Mouse (Mus musculus) kidney, adult 18-20 months (tissue): ENCODE results near the gene Tjap1.
A peak's percentile ranks its signal among the peaks of the same experiment; 100 is the strongest.

Source experiments
- DNase-seq: peaks from one replicate; pipeline ENCODE4 v3.0.0; 2021

Tjap1 gene

DNA sequence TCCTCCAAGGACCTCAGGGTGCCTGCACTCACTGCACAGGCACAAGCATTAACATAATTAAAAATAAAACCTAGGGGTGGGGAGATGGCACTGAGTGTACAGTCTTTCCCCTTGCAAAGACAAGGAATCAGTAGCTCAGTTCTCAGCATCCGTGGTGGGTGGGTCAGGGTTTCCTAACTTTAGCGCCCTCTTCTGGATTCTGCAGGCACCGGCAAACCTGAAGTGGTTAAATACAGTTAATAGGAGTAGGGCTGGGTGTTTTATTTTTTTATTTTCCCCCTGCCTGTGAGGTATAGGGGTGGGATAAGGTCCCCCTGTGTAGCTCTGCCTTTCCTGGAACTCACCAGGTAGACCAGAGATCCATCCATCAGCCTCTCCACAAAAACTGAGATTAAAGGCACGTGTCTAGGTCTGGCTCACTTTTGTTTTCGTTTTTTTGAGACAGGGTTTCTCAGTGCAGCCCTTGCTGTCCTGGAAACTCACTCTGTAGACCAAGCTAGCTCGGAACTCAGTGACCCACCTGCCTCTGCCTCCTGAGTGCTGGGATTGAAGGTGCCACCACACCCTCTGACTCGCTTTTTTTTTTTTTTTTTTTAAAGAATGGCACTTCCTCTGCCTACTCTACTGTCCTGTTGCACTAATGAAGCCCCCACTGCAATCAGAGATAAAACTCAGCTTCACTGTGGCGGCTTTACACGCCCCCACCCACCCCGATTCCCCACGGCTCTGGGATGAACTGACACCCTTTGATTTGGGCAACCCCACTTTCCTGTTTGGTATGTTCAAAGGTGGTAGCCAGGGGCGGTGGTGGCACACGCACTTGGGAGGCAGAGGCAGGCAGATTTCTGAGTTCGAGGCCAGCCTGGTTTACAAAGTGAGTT is 30.0 kb downstream of the Tjap1 start:
- DNase-seq = peak; percentile 32

DNA sequence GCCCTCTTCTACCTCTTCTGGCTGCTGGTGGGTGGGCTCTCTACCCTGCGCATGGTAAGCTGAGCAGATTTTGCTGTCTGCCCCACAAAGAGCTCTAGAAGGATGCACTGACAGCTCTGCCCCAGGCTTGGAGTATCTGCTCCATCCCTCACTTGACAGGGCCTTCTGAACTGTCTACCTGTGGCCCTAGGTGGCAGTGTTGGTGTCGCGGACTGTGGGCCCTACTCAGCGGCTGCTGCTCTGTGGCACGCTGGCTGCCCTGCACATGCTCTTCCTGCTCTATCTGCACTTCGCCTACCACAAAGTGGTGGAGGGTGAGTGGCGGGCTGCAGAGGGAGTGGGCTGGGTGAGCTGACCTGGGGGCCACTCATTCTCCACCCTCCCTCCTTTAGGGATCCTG is 31.7 kb downstream of the Tjap1 start:
- DNase-seq = no peak

- DNase-seq = no peak
Observed at GRCm38 (mm10) chr17:46248189-46248522, 34.7 kb downstream of the Tjap1 start.

DNA sequence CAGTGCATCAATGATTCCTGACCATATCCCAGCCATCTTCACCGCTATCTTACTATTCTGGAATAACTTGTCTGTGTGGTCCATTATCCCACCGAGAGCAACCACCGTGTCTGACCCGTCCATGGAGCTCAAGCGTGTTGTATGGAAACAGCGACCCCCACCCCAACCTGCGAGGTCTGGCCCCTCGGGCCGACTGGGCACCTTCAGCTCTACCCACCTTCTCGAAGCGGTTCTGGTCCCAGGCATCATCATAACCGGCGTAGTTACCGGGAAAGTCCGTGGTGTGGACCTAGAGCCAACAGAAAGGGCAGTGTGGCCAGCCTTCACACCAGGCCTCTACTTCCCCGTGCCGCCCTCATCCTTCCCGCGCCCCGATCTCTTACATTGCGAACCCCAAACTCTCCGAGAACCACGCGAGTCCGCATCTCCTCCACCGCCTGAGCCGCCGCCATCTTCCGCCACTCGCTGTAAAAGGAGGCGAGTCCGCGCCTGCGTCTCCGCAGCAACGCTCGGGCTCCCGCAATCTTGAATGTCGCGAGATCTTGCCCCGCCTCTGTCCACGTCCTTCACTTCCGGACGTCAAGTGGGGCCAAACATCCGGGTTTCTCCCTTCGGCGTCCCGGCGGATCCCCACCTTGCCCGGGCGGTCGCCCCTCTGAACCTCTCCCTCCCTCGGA is 35.2 kb downstream of the Tjap1 start, which contains the start of the genes Polr1c and Yipf3:
Gene Polr1c (minus strand): TSS at position 543 of the 677 bp plus-strand sequence.
Gene Yipf3 (plus strand): TSS at position 569 of the 677 bp plus-strand sequence.
- peak; percentile 95 for DNase-seq

DNA sequence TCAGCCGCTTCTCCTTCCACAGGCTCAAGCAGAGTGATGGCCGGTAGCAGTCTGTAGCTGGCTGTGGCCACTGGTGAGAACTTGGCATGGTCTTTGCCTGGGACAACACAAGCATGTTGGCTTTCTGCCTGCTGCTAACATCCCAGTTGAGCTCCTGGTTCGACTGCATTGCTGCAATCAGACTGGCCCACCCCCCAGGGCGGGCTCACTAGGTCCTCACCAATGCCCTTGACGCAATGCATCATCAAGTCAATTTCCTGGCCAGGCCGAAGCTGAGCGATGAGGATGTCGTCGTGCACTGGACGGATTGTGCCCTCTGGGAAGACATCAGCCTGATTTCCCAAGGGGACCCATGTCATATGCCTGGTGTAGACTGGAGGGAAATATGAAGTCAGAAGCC is 38.2 kb downstream of the Tjap1 start:
- DNase-seq = no peak

DNA sequence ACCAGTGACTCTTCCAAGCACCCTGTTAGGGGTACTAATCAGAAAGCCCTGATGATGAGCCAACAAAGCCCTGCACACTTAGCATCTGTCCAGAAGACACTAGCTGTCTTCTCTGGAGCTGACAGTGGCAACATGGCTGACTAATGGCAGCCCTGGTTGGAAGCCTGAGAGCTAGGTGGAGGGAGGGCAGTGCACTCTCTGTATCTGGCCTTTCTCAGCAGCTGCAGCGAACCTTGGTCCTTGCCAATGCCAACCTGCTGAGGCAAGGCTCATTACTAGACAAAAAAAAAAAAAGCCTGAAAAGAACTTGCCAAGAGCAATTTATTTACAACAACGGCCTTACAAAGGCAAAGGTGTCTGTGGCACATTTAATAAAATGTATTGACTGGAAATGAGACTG is 39.2 kb downstream of the Tjap1 start:
- peak; percentile 33 for DNase-seq

GRCm38 (mm10) chr17:46242993-46243392 is 39.8 kb downstream of the Tjap1 start:
- no peak for DNase-seq

DNA sequence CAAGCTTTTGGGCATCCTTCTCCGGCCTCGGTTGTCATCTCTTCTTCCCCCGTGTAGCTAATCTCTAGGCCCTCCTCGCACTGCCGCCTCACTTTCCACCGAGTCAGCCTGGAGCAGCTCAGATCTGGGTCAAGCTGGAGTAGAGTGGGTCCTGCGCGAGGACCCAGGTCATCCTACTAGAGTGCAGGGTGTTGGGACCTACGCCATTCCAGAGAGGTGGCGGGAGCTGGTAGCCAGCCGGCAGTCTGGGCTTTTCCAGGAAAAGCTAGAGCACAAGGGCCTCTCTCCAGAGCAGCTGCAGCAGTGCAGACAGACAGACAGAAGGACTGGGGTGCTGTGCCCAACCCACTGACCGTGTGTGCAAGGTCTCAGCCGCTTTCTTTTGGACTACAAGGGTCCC is 40.6 kb downstream of the Tjap1 start:
- no peak for DNase-seq

DNA sequence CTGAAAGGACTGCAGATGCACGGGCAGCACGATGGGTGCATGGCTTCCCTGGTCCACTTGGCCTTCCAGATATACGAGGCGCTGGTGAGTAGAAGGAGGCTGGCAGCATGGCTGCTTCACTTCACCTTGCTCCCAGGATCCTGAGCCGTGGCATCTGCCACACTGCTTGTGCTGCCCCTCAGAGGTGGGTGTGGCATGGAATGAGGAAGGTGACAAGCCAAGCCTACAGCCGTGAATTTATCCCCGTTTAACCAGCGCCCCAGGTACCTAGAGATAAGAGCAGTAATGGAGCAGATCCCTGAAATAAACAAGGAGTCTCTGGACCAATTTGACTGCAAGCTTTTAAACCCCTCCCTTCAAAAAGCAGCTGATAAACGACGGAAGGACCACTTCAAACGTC is 41.4 kb downstream of the Tjap1 start:
- no peak for DNase-seq

DNA sequence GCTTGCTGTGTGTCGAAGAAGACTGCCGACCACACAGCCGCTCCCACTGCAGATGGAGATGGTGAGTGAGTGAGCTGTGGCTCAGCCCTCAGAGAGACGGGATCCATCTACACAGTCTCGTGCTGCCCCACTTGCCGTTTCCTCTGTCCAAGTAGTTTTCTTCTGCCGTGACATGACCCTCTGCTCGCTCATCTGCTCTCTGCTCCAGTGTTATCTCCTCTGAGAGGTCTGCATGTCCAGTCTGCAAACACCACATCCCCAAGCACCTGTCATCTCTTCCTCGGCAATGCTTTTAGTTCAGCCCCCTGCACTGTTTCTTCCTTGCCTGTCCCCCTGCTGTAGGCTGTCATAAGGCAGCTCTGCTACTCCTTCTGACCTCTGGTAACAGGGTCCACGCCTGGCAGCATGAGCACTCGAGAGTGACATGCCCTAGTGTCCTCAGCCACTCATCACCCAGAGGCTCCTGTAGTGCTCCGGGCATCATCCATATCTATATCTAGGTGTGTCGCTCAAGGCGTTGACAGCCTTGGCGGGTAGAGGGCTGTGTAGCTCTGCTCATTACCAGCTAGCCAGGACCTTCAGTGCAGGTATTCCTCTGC is 43.2 kb downstream of the Tjap1 start:
- DNase-seq = no peak

DNA sequence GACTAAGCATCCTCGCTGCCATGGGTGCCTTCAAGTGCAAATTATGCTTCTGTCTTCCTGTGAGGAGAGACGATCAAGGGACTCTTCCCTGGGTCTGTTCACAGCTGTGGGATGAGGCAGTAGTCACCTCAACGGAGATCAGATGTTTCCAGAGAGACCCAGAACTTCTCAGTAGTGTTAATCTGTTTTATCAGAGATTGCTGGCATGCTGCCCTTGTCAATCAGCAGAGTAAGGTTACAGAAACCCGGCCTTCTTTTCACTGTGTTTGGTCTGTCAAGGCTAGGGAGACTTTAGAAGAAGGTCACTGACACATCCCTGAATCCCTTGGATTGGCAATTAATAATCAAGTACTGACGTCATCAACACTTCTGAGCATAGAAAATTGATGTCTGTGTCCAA is 45.3 kb downstream of the Tjap1 start:
- DNase-seq = no peak

DNA sequence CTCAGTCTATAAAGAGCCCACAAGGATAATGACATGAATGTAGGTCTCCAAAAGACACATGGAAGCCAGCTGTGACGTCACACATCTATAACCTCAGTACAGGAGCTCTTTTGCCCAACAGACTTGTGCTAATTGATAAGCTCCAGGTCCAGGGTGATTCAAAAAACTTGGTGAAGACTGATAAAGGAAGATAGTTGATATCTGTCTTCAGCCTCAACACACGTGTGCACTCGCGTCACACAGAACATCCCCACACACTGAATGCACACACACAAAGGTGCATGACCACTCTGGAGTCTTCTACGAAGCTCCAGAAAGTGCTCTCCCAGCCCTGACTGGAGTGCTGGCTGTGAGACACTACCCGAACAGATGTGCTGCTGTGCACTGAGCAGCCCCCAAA is 45.7 kb downstream of the Tjap1 start:
- no peak for DNase-seq

- no peak for DNase-seq
Observed at GRCm38 (mm10) chr17:46236067-46236466, 46.8 kb downstream of the Tjap1 start.

GRCm38 (mm10) chr17:46227576-46227975 is 55.2 kb downstream of the Tjap1 start:
- no peak for DNase-seq

GRCm38 (mm10) chr17:46221601-46222000 is 61.2 kb downstream of the Tjap1 start:
- no peak for DNase-seq

GRCm38 (mm10) chr17:46210550-46210949 is 72.3 kb downstream of the Tjap1 start:
- DNase-seq = peak; percentile 6
